ENCODE assay signal across 8 mouse cellular contexts in genomic region chr11:69063413-69064201, GRCm38 (mm10). TPM values are rescaled to one million over a fixed set of nuclear protein-coding genes. Genes with fewer than 3 reads are reported as not detected.
DNase-seq lines count a peak whose midpoint lies in the region; ATAC-seq lines count a peak whose summit lies in the region.

No protein-coding gene starts in this region.

- under 1% methylated on average over 31 of the region's 31 CpGs for WGBS in heart, embryonic 11.5 days (ENCODE audit: insufficient replicate concordance)
- under 1% methylated on average over 31 of the region's 31 CpGs for WGBS in neural tube, embryonic 14.5 days

- peaks cover 35% of the 10 kb centered on the region for H3K4me1 ChIP-seq in heart, embryonic 11.5 days (ENCODE audit: control insufficient read depth, insufficient read depth, low read length)
- H3K4me1 ChIP-seq in neural tube, embryonic 14.5 days (ENCODE audit: control insufficient read depth, insufficient read depth, low read length) = peaks cover 25% of the 10 kb centered on the region

- H3K9ac ChIP-seq in heart, embryonic 11.5 days (ENCODE audit: low read depth, low read length) = peak overlapping the region; percentile 80
- H3K9ac ChIP-seq in neural tube, embryonic 14.5 days (replicated peaks; ENCODE audit: low read depth, low read length) = peak overlapping the region; percentile 59

- no peaks in the 10 kb centered on the region for H3K36me3 ChIP-seq in heart, embryonic 11.5 days (ENCODE audit: control insufficient read depth, insufficient read depth, low read length)
- H3K36me3 ChIP-seq in neural tube, embryonic 14.5 days (ENCODE audit: control insufficient read depth, insufficient read depth, low read length) = no peaks in the 10 kb centered on the region

- H3K27ac ChIP-seq in heart, embryonic 11.5 days (ENCODE audit: low read depth, low read length) = peak overlapping the region; percentile 82
- peak overlapping the region; percentile 39 for H3K27ac ChIP-seq in neural tube, embryonic 14.5 days (ENCODE audit: low read depth, low read length)

- H3K4me3 ChIP-seq in heart, embryonic 11.5 days (ENCODE audit: low read depth, low read length) = peak overlapping the region; percentile 88
- peak overlapping the region; percentile 70 for H3K4me3 ChIP-seq in neural tube, embryonic 14.5 days (ENCODE audit: low read depth, low read length)

- 0 out of 2 replicates have a peak, but pooled peaks have one; percentile 49 for ATAC-seq in heart, embryonic 11.5 days (replicated peaks; ENCODE audit: insufficient number of reproducible peaks, low FRiP score, low TSS enrichment)
- ATAC-seq in neural tube, embryonic 14.5 days (ENCODE audit: low read depth) = 0 out of 2 replicates have a peak, but pooled peaks have one; percentile 29

- H3K4me2 ChIP-seq in heart, embryonic 11.5 days = peak overlapping the region; percentile 98
- peak overlapping the region; percentile 76 for H3K4me2 ChIP-seq in neural tube, embryonic 14.5 days (ENCODE audit: low read depth, low read length)

- DNase-seq in 3134 (ENCODE audit: extremely low read depth, insufficient read length, low spot score) (peak; percentile 84), adipocyte (ENCODE audit: low spot score) (peak; percentile 82)
- DNase-seq in embryo, embryonic 9.5 days (ENCODE audit: extremely low spot score) = peak; percentile 92
- DNase-seq in kidney, postnatal 10 days = peak; percentile 92
- DNase-seq in lung, adult 18-20 months = peak; percentile 69 to 74
- DNase-seq in thymus, postnatal 0 days (ENCODE audit: low spot score) = peak; percentile 86

- H3K27me3 ChIP-seq in heart, embryonic 11.5 days (ENCODE audit: control insufficient read depth, insufficient read depth, low read length) = no peaks in the 10 kb centered on the region
- no peaks in the 10 kb centered on the region for H3K27me3 ChIP-seq in neural tube, embryonic 14.5 days (ENCODE audit: control insufficient read depth, insufficient read depth, low read length)

- no peaks in the 10 kb centered on the region for H3K9me3 ChIP-seq in heart, embryonic 11.5 days (replicated peaks; ENCODE audit: control insufficient read depth, low read length)
- H3K9me3 ChIP-seq in neural tube, embryonic 14.5 days (ENCODE audit: control insufficient read depth, low read length) = no peaks in the 10 kb centered on the region

RNA-seq across cellular contexts. Expression of gene Borcs6, which starts 4.1 kb away (rescaled TPM):
- 7.7 and 9.8 TPM in 2 replicates for polyA plus RNA-seq in heart, embryonic 11.5 days (2014; fragmentation: Nextera tagmentation; extraction: Ambion mirVana)
- 16.1 and 17.7 TPM in 2 replicates for polyA plus RNA-seq in neural tube, embryonic 14.5 days (2014; fragmentation: Nextera tagmentation; extraction: Ambion mirVana)
- polyA plus RNA-seq in thymus, postnatal 0 days (2015; fragmentation: Nextera tagmentation; extraction: Ambion mirVana) = 9.8 and 12.4 TPM in 2 replicates

RNA-seq across cellular contexts. Expression of gene Tmem107, which starts 7.0 kb away (rescaled TPM):
- 26.4 and 28.2 TPM in 2 replicates for polyA plus RNA-seq in heart, embryonic 11.5 days (2014; fragmentation: Nextera tagmentation; extraction: Ambion mirVana)
- polyA plus RNA-seq in neural tube, embryonic 14.5 days (2014; fragmentation: Nextera tagmentation; extraction: Ambion mirVana) = 24.7 and 27.7 TPM in 2 replicates
- 29.8 and 33.2 TPM in 2 replicates for polyA plus RNA-seq in thymus, postnatal 0 days (2015; fragmentation: Nextera tagmentation; extraction: Ambion mirVana)

RNA-seq across cellular contexts. Expression of gene Aurkb, which starts 18.2 kb away (rescaled TPM):
- polyA plus RNA-seq in heart, embryonic 11.5 days (2014; fragmentation: Nextera tagmentation; extraction: Ambion mirVana) = 89.2 and 89.6 TPM in 2 replicates
- polyA plus RNA-seq in neural tube, embryonic 14.5 days (2014; fragmentation: Nextera tagmentation; extraction: Ambion mirVana) = 8.7 and 12.8 TPM in 2 replicates
- 134 and 154 TPM in 2 replicates for polyA plus RNA-seq in thymus, postnatal 0 days (2015; fragmentation: Nextera tagmentation; extraction: Ambion mirVana)

RNA-seq across cellular contexts. Expression of gene Vamp2, which starts 24.7 kb away (rescaled TPM):
- polyA plus RNA-seq in heart, embryonic 11.5 days (2014; fragmentation: Nextera tagmentation; extraction: Ambion mirVana) = 89.7 and 94.7 TPM in 2 replicates
- 337 and 385 TPM in 2 replicates for polyA plus RNA-seq in neural tube, embryonic 14.5 days (2014; fragmentation: Nextera tagmentation; extraction: Ambion mirVana)
- 35.9 and 38.5 TPM in 2 replicates for polyA plus RNA-seq in thymus, postnatal 0 days (2015; fragmentation: Nextera tagmentation; extraction: Ambion mirVana)

RNA-seq across cellular contexts. Expression of gene Per1, which starts 31.4 kb away (rescaled TPM):
- polyA plus RNA-seq in heart, embryonic 11.5 days (2014; fragmentation: Nextera tagmentation; extraction: Ambion mirVana) = 6.2 and 6.3 TPM in 2 replicates
- polyA plus RNA-seq in neural tube, embryonic 14.5 days (2014; fragmentation: Nextera tagmentation; extraction: Ambion mirVana) = 6.5 and 9.4 TPM in 2 replicates
- polyA plus RNA-seq in thymus, postnatal 0 days (2015; fragmentation: Nextera tagmentation; extraction: Ambion mirVana) = 3.5 and 4.7 TPM in 2 replicates

Comparison
In these comparisons a context has a peak if more than half of its experiments do, and no peak if none do; other contexts are left out.
1. Peak in every context shown above with its lines: DNase-seq, ATAC-seq, H3K4me3 ChIP-seq and H3K27ac ChIP-seq.